Mouse (Mus musculus): ENCODE results near the gene Slc22a4.

Slc22a4 gene

GRCm38 (mm10) chr11:54028044-54028951 lies at the start of gene Slc22a4:
Slc22a4 (minus strand) TSS chr11:54028090.
- in situ Hi-C loops (cut with MboI; ENCODE audit: low pct_unique_long_range_greater_than_20kb in 1 of 2, low sequenced_read_pairs in 2 of 2, unreplicated experiment in 1 of 2): no loop called here

- in situ Hi-C loops (cut with MboI; ENCODE audit: low pct_unique_long_range_greater_than_20kb in 1 of 2, low sequenced_read_pairs in 2 of 2, unreplicated experiment in 1 of 2): no loop called here
These were observed 48.2 kb upstream of the Slc22a4 start for GRCm38 (mm10) chr11:54076101-54076500.

GRCm38 (mm10) chr11:54075353-54075752 lies 47.5 kb upstream of the Slc22a4 start:
- in situ Hi-C loops (cut with MboI; ENCODE audit: low pct_unique_long_range_greater_than_20kb in 1 of 2, low sequenced_read_pairs in 2 of 2, unreplicated experiment in 1 of 2): no loop called here

- in situ Hi-C loops (cut with MboI; ENCODE audit: low pct_unique_long_range_greater_than_20kb in 1 of 2, low sequenced_read_pairs in 2 of 2, unreplicated experiment in 1 of 2): no loop called here
These were observed 45.4 kb upstream of the Slc22a4 start for GRCm38 (mm10) chr11:54073291-54073690.

- in situ Hi-C loops (cut with MboI; ENCODE audit: low pct_unique_long_range_greater_than_20kb in 1 of 2, low sequenced_read_pairs in 2 of 2, unreplicated experiment in 1 of 2): no loop called here
These were observed 44.0 kb upstream of the Slc22a4 start for GRCm38 (mm10) chr11:54071726-54072445.

- in situ Hi-C loops (cut with MboI; ENCODE audit: low pct_unique_long_range_greater_than_20kb in 1 of 2, low sequenced_read_pairs in 2 of 2, unreplicated experiment in 1 of 2): no loop called here
These were observed 40.9 kb upstream of the Slc22a4 start, which contains the start of gene Pdlim4 for GRCm38 (mm10) chr11:54068520-54069371. Pdlim4 (minus strand) TSS chr11:54069014.

GRCm38 (mm10) chr11:54067996-54068519 lies 40.2 kb upstream of the Slc22a4 start:
- in situ Hi-C loops (cut with MboI; ENCODE audit: low pct_unique_long_range_greater_than_20kb in 1 of 2, low sequenced_read_pairs in 2 of 2, unreplicated experiment in 1 of 2): no loop called here

- in situ Hi-C loops (cut with MboI; ENCODE audit: low pct_unique_long_range_greater_than_20kb in 1 of 2, low sequenced_read_pairs in 2 of 2, unreplicated experiment in 1 of 2): no loop called here
These were observed 39.6 kb upstream of the Slc22a4 start for GRCm38 (mm10) chr11:54067318-54067995.

GRCm38 (mm10) chr11:54066400-54066799 lies 38.5 kb upstream of the Slc22a4 start:
- in situ Hi-C loops (cut with MboI; ENCODE audit: low pct_unique_long_range_greater_than_20kb in 1 of 2, low sequenced_read_pairs in 2 of 2, unreplicated experiment in 1 of 2): no loop called here

- in situ Hi-C loops (cut with MboI; ENCODE audit: low pct_unique_long_range_greater_than_20kb in 1 of 2, low sequenced_read_pairs in 2 of 2, unreplicated experiment in 1 of 2): no loop called here
These were observed 38.0 kb upstream of the Slc22a4 start for GRCm38 (mm10) chr11:54065915-54066178.

- in situ Hi-C loops (cut with MboI; ENCODE audit: low pct_unique_long_range_greater_than_20kb in 1 of 2, low sequenced_read_pairs in 2 of 2, unreplicated experiment in 1 of 2): no loop called here
These were observed 37.4 kb upstream of the Slc22a4 start for GRCm38 (mm10) chr11:54065106-54065914.

- in situ Hi-C loops (cut with MboI; ENCODE audit: low pct_unique_long_range_greater_than_20kb in 1 of 2, low sequenced_read_pairs in 2 of 2, unreplicated experiment in 1 of 2): no loop called here
These were observed 36.6 kb upstream of the Slc22a4 start for GRCm38 (mm10) chr11:54064412-54064978.

- in situ Hi-C loops (cut with MboI; ENCODE audit: low pct_unique_long_range_greater_than_20kb in 1 of 2, low sequenced_read_pairs in 2 of 2, unreplicated experiment in 1 of 2): no loop called here
These were observed 35.5 kb upstream of the Slc22a4 start for GRCm38 (mm10) chr11:54063472-54063775.

- in situ Hi-C loops (cut with MboI; ENCODE audit: low pct_unique_long_range_greater_than_20kb in 1 of 2, low sequenced_read_pairs in 2 of 2, unreplicated experiment in 1 of 2): no loop called here
These were observed 35.0 kb upstream of the Slc22a4 start for GRCm38 (mm10) chr11:54062753-54063471.

- in situ Hi-C loops (cut with MboI; ENCODE audit: low pct_unique_long_range_greater_than_20kb in 1 of 2, low sequenced_read_pairs in 2 of 2, unreplicated experiment in 1 of 2): no loop called here
These were observed 34.3 kb upstream of the Slc22a4 start for GRCm38 (mm10) chr11:54062086-54062752.

- in situ Hi-C loops (cut with MboI; ENCODE audit: low pct_unique_long_range_greater_than_20kb in 1 of 2, low sequenced_read_pairs in 2 of 2, unreplicated experiment in 1 of 2): no loop called here
These were observed 32.4 kb upstream of the Slc22a4 start for GRCm38 (mm10) chr11:54060316-54060715.
